Mouse (Mus musculus) megakaryocyte, embryonic 14.5 days (primary cell): ENCODE data around the gene Elavl1.
"Not testable (repeated sequence)": the region's sequence is repeated elsewhere in the genome, so short reads cannot be mapped to it uniquely, and the experiment has no call there.

Source experiments
- FLI1 ChIP-seq: IDR thresholded peaks from 2 replicates; pipeline ENCODE4 v1.6.1; 2012; ENCODE audit warnings: low read length, inconsistent platforms, mixed read lengths
- GATA1 ChIP-seq: IDR thresholded peaks from 3 replicates; pipeline ENCODE4 v1.6.1; 2012; ENCODE audit warnings: mixed read lengths, low read length, inconsistent platforms, borderline replicate concordance

DNA sequence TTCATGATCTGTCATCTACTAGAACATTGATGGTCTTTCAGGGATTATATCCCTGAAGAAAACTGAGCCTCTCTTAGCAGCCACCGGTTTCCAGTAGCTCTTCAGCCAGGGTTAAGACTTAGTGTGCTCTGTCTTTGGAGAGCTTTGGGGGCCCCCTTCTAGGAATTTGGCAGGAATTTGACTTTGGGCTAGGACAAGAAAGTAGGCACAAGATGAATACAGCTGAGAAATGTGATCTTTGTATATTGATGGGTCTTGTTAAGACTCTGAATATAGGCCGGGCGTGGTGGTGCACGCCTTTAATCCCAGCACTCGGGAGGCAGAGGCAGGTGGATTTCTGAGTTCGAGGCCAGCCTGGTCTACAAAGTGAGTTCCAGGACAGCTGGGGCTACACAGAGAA, 27.3 kb upstream of the Elavl1 start:
- TF ChIP-seq GATA1, FLI1: not testable (repeated sequence)
